Mouse (Mus musculus) G1E (cell line): ENCODE results near the gene Ugt2b35. TPM values are rescaled to one million over a fixed set of nuclear protein-coding genes. Genes with fewer than 3 reads are reported as not detected.

ENCODE experiments used
- ATAC-seq: 2 replicates; pipeline ENCODE4 v1.8.0; 2016; ENCODE audit warnings: mild to moderate bottlenecking; ENCODE audit not compliant: insufficient number of reproducible peaks, poor library complexity, low FRiP score, severe bottlenecking; ENCODE audit errors: extremely low read depth
- DNase-seq: peaks from one replicate; pipeline ENCODE4 v3.0.0; 2012; ENCODE audit warnings: low spot score
- H3K27me3 ChIP-seq: 2 replicates; pipeline ENCODE4 v1.6.1; 2012; ENCODE audit warnings: mild to moderate bottlenecking, low read length, inconsistent platforms; ENCODE audit not compliant: insufficient read depth
- H3K36me3 ChIP-seq: replicated peaks from 2 replicates; pipeline ENCODE3; 2012; ENCODE audit warnings: mild to moderate bottlenecking, inconsistent platforms
- H3K4me1 ChIP-seq: 2 replicates; pipeline ENCODE4 v1.6.1; 2012; ENCODE audit warnings: low read depth, low read length, inconsistent platforms, mixed read lengths; ENCODE audit not compliant: insufficient read depth
- H3K4me3 ChIP-seq: 2 replicates; pipeline ENCODE4 v1.5.1; 2012; ENCODE audit warnings: low read depth, mild to moderate bottlenecking, inconsistent platforms, low read length, moderate library complexity, mixed read lengths
- H3K9me3 ChIP-seq: replicated peaks from 2 replicates; pipeline ENCODE4 v1.6.1; 2012; ENCODE audit warnings: inconsistent platforms
- CTCF ChIP-seq: IDR thresholded peaks from 2 replicates; pipeline ENCODE4 v1.5.1; 2012; ENCODE audit warnings: low read depth, low read length, inconsistent platforms, mixed read lengths
- GATA1 ChIP-seq: IDR thresholded peaks from 2 replicates; pipeline ENCODE4 v1.6.1; 2012; ENCODE audit warnings: borderline replicate concordance, low read length, inconsistent platforms, mixed read lengths
- GATA2 ChIP-seq: IDR thresholded peaks from 2 replicates; pipeline ENCODE4 v1.6.1; 2012; ENCODE audit warnings: low read depth, low read length, inconsistent platforms, borderline replicate concordance
- POLR2AphosphoS5 ChIP-seq: IDR thresholded peaks from 2 replicates; pipeline ENCODE4 v1.6.1; 2012; ENCODE audit warnings: low read depth, low read length, inconsistent platforms; ENCODE audit not compliant: insufficient replicate concordance
- TAL1 ChIP-seq: conservative IDR thresholded peaks from 2 replicates; pipeline ENCODE4 v1.6.1; 2012; ENCODE audit warnings: low read depth, low read length, inconsistent platforms, mixed read lengths
- polyA plus RNA-seq: library from polyadenylated mRNA; stranded (reverse); fragments of >175 nt; gene quantifications from 2 replicates; pipeline ENCODE4 v1.2.3, GENCODE M21; 2012
- total RNA-seq, 2 experiments: library from RNA; stranded (forward) in 1 of 2; stranded (reverse) in 1 of 2; fragments of 200-1000 nt in 1 of 2; fragments of >200 nt in 1 of 2; fragmentation: Nextera tagmentation in 1 of 2; gene quantifications; 2 replicates each; pipeline ENCODE4 v1.2.3; 2014 to 2017

Ugt2b35 gene
- total and polyA plus RNA-seq, 3 experiments = 0.16 TPM; not detected in 2

- H3K36me3 ChIP-seq = no peaks in the 10 kb centered on the region
- DNase-seq = no peak
These were observed 26.7 kb downstream of the Ugt2b35 start for GRCm38 (mm10) chr5:87027359-87027758.

GRCm38 (mm10) chr5:87030624-87031023 is 30.0 kb downstream of the Ugt2b35 start:
- Histone ChIP-seq H3K36me3 (no peaks in the 10 kb centered on the region), H3K9me3 (0 out of 2 replicates have a peak, but pooled peaks cover 3% of the 10 kb centered on the region), H3K4me1 (no peaks in the 10 kb centered on the region), H3K27me3 (no peaks in the 10 kb centered on the region), H3K4me3 (no peak overlapping the region)
- DNase-seq = no peak
- TF ChIP-seq TAL1 (no peak), GATA2 (no peak), POLR2AphosphoS5 (no peak), CTCF (no peak), GATA1 (no peak)
- no peak for ATAC-seq

More at GRCm38 (mm10) chr5:87027359-87027758, 26.7 kb downstream of the Ugt2b35 start:
- Histone ChIP-seq H3K4me3 (no peak overlapping the region), H3K4me1 (no peaks in the 10 kb centered on the region), H3K27me3 (no peaks in the 10 kb centered on the region), H3K9me3 (0 out of 2 replicates have a peak, but pooled peaks cover 3% of the 10 kb centered on the region)
- no peak; the same call in 1 of the 2 replicates for ATAC-seq
- TF ChIP-seq GATA2 (no peak), POLR2AphosphoS5 (no peak), GATA1 (no peak), CTCF (no peak), TAL1 (no peak)

Other genes with a start within 250 kb of the Ugt2b35 start
- 141 and 145 TPM in 2 replicates for gene Ythdc1, start 196.6 kb upstream of the Ugt2b35 start, total RNA-seq (2014; fragmentation: Nextera tagmentation)
- 120 and 134 TPM in 2 replicates for gene Ythdc1, start 196.6 kb upstream of the Ugt2b35 start, total RNA-seq (2017)
- 24.6 and 25.4 TPM in 2 replicates for gene Ythdc1, start 196.6 kb upstream of the Ugt2b35 start, polyA plus RNA-seq
- not detected in 2 replicates for gene Ugt2b34, start 93.9 kb upstream of the Ugt2b35 start, total RNA-seq (2014; fragmentation: Nextera tagmentation)
- gene Ugt2b34, start 93.9 kb upstream of the Ugt2b35 start, total RNA-seq (2017) = 0.05 and 0.12 TPM in 2 replicates
- not detected in 2 replicates for gene Ugt2b34, start 93.9 kb upstream of the Ugt2b35 start, polyA plus RNA-seq
- not detected in 2 replicates for gene Ugt2b1, start 74.3 kb upstream of the Ugt2b35 start, total RNA-seq (2014; fragmentation: Nextera tagmentation)
- 0.11 TPM in 1 of 2 replicates, not detected in the other for gene Ugt2b1, start 74.3 kb upstream of the Ugt2b35 start, total RNA-seq (2017)
- not detected in 2 replicates for gene Ugt2b1, start 74.3 kb upstream of the Ugt2b35 start, polyA plus RNA-seq
- not detected in 2 replicates for gene Ugt2b36, start 91.7 kb downstream of the Ugt2b35 start, total RNA-seq (2014; fragmentation: Nextera tagmentation)
- gene Ugt2b36, start 91.7 kb downstream of the Ugt2b35 start, total RNA-seq (2017) = 0.16 TPM in 1 of 2 replicates, not detected in the other
- gene Ugt2b36, start 91.7 kb downstream of the Ugt2b35 start, polyA plus RNA-seq = not detected in 2 replicates
- not detected in 2 replicates for gene Ugt2b5, start 139.5 kb downstream of the Ugt2b35 start, total RNA-seq (2014; fragmentation: Nextera tagmentation)
- 0.06 TPM in 1 of 2 replicates, not detected in the other for gene Ugt2b5, start 139.5 kb downstream of the Ugt2b35 start, total RNA-seq (2017)
- not detected in 2 replicates for gene Ugt2b5, start 139.5 kb downstream of the Ugt2b35 start, polyA plus RNA-seq